Mouse (Mus musculus): ENCODE measurements around the gene Faah. TPM values are rescaled to one million over a fixed set of nuclear protein-coding genes. Genes with fewer than 3 reads are reported as not detected.

The Faah gene
- total RNA-seq, 2 experiments from 2014 or later, result 2.1 TPM; not detected in 1

- ATAC-seq (replicated peaks; ENCODE audit: low FRiP score, poor library complexity, severe bottlenecking), result no peak
Measured at GRCm38 (mm10) chr4:116010186-116010585, 7.5 kb downstream of the Faah start.

- no peak for ATAC-seq (replicated peaks; ENCODE audit: low FRiP score, poor library complexity, severe bottlenecking)
Measured at GRCm38 (mm10) chr4:116001206-116001605, 16.5 kb downstream of the Faah start.

GRCm38 (mm10) chr4:116000671-116001070 is 17.1 kb downstream of the Faah start:
- no peak for ATAC-seq (replicated peaks; ENCODE audit: low FRiP score, poor library complexity, severe bottlenecking)

GRCm38 (mm10) chr4:115996729-115997128 is 21.0 kb downstream of the Faah start:
- no peak for ATAC-seq (replicated peaks; ENCODE audit: low FRiP score, poor library complexity, severe bottlenecking)

- no peak for ATAC-seq (replicated peaks; ENCODE audit: low FRiP score, poor library complexity, severe bottlenecking)
Measured at GRCm38 (mm10) chr4:115995376-115995730, 22.4 kb downstream of the Faah start.

GRCm38 (mm10) chr4:115994662-115995375 is 22.9 kb downstream of the Faah start:
- ATAC-seq (replicated peaks; ENCODE audit: low FRiP score, poor library complexity, severe bottlenecking), result no peak

GRCm38 (mm10) chr4:115989382-115989781 is 28.3 kb downstream of the Faah start:
- no peak for ATAC-seq (replicated peaks; ENCODE audit: low FRiP score, poor library complexity, severe bottlenecking)

GRCm38 (mm10) chr4:115987858-115988530 is 29.7 kb downstream of the Faah start:
- ATAC-seq (replicated peaks; ENCODE audit: low FRiP score, poor library complexity, severe bottlenecking), result no peak

GRCm38 (mm10) chr4:115987436-115987835 is 30.3 kb downstream of the Faah start:
- ATAC-seq (replicated peaks; ENCODE audit: low FRiP score, poor library complexity, severe bottlenecking), result no peak

GRCm38 (mm10) chr4:115984967-115985366 is 32.8 kb downstream of the Faah start:
- no peak for ATAC-seq (replicated peaks; ENCODE audit: low FRiP score, poor library complexity, severe bottlenecking)

- 0 out of 2 replicates have a peak, but pooled peaks have one; percentile 57 for ATAC-seq (replicated peaks; ENCODE audit: low FRiP score, poor library complexity, severe bottlenecking)
Measured at GRCm38 (mm10) chr4:115984111-115984510, 33.6 kb downstream of the Faah start.

- ATAC-seq (replicated peaks; ENCODE audit: low FRiP score, poor library complexity, severe bottlenecking), result peak; percentile 74; the same call in 1 of the 2 replicates
Measured at GRCm38 (mm10) chr4:115980676-115981075, 37.0 kb downstream of the Faah start.

GRCm38 (mm10) chr4:115979437-115979836 is 38.3 kb downstream of the Faah start:
- ATAC-seq (replicated peaks; ENCODE audit: low FRiP score, poor library complexity, severe bottlenecking), result no peak

- no peak for ATAC-seq (replicated peaks; ENCODE audit: low FRiP score, poor library complexity, severe bottlenecking)
Measured at GRCm38 (mm10) chr4:115978911-115979310, 38.8 kb downstream of the Faah start.

- ATAC-seq (replicated peaks; ENCODE audit: low FRiP score, poor library complexity, severe bottlenecking), result no peak
Measured at GRCm38 (mm10) chr4:115972543-115972942, 45.2 kb downstream of the Faah start.

GRCm38 (mm10) chr4:115964446-115964845 is 53.3 kb downstream of the Faah start:
- no peak for ATAC-seq (replicated peaks; ENCODE audit: low FRiP score, poor library complexity, severe bottlenecking)

- no peak for ATAC-seq (replicated peaks; ENCODE audit: low FRiP score, poor library complexity, severe bottlenecking)
Measured at GRCm38 (mm10) chr4:115963751-115964150, 54.0 kb downstream of the Faah start.

GRCm38 (mm10) chr4:115962671-115963412 is 54.9 kb downstream of the Faah start:
- ATAC-seq (replicated peaks; ENCODE audit: low FRiP score, poor library complexity, severe bottlenecking), result no peak

- ATAC-seq (replicated peaks; ENCODE audit: low FRiP score, poor library complexity, severe bottlenecking), result no peak
Measured at GRCm38 (mm10) chr4:115961991-115962390, 55.7 kb downstream of the Faah start.

- ATAC-seq (replicated peaks; ENCODE audit: low FRiP score, poor library complexity, severe bottlenecking), result no peak
Measured at GRCm38 (mm10) chr4:115959546-115959945, 58.2 kb downstream of the Faah start.

- no peak for ATAC-seq (replicated peaks; ENCODE audit: low FRiP score, poor library complexity, severe bottlenecking)
Measured at GRCm38 (mm10) chr4:115955494-115955775, 62.3 kb downstream of the Faah start.
